Mouse (Mus musculus) cerebellum, postnatal 14 days (tissue): ENCODE measurements around the gene Dlgap4.

ENCODE experiments used
- DNase-seq, 2 experiments: peaks; one replicate each; pipeline ENCODE4 v3.0.0; 2021; ENCODE audit warnings: mixed read lengths in 2 of 2

Dlgap4 gene

DNA sequence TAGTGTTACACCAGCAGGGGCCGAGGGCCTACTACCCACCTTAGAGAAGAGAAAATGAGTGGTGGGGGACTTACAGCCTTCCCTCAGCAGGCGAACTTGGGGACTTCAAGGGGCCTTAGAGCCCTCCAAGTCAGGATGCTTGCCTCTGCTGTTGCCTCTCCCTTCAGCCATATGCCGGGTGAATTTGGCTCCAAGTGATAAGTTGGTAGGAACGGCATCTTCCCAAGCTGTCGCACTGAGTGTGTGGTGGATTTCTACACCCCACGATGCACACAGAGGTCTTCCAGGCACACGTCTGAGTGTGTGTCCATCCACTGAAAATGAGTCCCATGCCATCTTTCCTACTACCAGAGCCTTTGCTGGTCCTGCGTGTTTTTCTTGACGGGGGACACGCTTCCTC lies 49.7 kb downstream of the Dlgap4 start:
- no peak for DNase-seq

DNA sequence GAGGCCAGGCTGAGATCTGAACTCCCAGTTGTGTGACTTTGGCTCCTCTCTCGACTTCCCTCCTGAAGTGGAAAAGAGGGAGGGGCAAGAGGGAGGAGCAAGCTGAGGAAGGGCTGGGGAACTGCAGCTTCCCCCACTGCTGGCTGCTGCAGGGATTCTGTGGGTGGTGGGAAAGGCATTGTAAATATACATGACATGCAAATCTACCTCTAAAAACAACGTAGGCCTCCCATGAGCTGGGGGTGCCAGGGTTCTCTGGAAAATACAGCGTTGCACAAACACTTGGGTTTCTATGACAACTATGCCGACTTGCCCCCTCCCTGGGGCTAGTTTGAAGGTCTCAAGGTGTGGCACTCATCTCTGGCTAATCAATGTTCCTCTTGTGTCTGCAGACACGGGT lies 50.9 kb downstream of the Dlgap4 start:
- DNase-seq, result no peak

DNA sequence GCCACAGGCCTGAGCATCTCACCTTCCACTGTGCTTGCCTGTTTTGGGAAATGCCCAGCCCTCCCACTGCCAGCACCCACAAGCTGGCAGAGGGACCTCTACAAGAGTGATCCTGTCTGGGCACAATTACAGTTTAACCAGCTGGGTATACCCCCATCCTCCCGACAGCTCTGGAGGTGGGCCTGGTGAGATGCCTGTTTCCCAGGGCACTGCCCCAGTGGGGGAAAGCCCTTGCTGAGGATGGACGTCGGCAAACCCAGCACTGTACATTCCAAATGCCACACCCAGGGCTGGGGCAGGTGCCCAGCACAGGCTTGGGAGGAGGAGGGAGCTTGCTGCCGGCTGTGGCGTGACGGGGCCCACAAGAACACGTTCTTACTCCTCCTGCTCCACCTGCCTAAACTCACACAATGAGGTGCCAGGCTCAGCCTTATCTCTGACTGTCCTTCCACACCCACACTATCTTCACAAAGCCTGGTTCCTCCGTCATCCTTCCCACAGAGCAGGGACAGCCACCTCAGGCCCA lies 51.6 kb downstream of the Dlgap4 start:
- DNase-seq, result no peak

DNA sequence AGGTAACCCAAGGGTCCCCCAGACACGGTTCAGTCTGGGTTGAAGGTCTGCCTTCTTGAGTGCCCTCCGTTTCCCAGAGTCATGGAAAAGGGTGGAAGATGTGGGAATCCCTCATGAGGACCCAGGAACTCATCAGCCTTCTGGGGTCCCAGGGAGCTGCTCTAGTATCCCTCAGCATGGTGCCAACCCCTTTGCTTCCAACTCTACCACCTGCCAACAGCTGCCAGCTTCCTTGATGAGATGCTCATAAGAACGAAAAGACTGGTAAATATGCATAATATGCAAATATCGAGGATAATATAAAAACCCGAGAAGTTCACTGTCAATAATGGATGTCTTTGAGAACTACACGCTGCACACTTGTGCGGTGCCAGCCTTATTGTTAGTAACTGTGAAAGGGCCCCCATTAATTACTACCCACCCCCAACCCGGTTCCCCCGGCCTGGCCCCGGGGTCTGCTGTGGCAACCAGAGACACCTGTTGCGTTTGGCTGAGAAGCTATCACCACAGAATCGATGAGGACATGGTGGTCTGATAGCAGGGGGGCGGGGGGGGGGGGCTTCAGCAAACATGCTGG lies 52.2 kb downstream of the Dlgap4 start:
- DNase-seq, result no peak

DNA sequence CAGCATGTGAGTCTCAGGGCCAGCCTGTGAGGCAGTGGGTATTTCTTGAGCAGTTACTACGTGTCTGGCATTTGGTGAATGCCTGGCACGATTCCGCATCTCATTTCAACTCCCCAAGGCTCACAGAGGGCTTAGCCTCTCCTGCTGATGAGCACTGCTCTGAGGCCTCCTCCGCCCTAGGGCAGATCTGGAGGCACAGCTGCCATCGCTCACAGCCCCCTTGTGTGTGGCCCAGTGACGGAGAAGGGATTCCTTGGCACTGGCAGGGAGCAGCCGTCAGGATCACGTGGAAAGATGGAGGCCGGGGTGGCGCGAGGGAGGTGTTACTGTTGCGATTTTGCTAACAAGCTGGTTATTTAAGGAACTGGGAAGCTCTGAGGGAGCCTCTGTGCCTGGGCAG lies 52.7 kb downstream of the Dlgap4 start:
- peak; percentile 53 to 58 for DNase-seq

DNA sequence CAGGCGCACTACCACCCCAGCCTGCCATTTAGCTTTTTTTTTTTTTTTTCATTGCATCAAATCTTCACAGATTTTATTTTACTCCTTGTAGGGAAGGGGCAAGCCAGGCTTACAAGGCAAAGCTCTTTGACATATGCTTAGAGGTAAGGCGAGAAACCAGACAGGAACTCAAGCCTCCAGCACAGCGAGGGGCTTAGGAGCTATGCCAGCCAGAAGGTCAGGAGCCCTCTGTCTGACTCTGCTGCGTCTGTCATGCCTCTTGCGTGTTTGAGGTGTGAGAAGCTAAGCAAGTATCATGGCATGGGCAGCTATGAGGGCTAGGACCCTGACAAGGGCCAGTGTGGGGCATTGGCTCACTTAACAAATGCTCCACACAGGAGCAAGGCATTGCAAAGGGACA lies 53.8 kb downstream of the Dlgap4 start:
- DNase-seq, result peak; percentile 73 to 79

DNA sequence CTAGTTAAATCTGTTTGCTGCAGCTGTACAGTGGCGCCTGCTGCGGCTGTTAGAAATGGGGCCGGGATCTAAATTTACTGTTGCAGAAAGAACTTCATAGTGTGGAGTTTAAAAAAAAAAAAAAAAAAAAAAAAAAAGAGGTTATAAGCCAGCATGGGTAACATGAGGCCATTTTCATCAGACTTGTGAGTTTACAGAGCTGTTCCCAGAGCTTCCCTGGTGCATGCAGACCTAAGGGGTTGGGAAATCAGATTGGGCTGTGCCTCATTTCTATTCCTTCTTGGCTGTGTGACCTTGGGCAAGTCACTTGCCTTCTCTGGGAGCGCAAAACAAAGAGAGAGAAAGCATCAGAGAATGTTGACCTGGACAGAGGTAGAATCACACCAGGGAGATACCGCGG lies 55.1 kb downstream of the Dlgap4 start:
- no peak for DNase-seq

DNA sequence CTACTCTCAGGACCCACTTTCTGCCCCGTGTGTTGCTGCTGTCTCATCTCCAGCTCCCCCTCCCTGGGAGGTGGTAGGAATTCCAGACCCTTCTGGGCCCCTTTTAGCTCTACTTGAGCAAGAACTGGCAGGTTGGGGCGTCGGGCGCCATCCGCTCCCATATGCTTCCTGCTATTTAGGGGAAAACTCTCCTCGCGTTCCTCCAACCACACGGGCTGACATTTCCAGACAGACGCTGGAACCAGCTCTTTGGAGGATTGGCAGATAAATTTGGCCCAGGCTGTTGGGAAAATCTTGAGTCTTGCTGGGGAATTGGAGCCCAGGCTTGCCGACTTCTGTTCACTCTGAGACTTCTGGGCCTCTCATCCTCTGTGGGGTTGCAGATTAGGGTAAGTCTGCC lies 59.8 kb downstream of the Dlgap4 start:
- DNase-seq, result peak in 1 of 2 experiments; percentile 52

DNA sequence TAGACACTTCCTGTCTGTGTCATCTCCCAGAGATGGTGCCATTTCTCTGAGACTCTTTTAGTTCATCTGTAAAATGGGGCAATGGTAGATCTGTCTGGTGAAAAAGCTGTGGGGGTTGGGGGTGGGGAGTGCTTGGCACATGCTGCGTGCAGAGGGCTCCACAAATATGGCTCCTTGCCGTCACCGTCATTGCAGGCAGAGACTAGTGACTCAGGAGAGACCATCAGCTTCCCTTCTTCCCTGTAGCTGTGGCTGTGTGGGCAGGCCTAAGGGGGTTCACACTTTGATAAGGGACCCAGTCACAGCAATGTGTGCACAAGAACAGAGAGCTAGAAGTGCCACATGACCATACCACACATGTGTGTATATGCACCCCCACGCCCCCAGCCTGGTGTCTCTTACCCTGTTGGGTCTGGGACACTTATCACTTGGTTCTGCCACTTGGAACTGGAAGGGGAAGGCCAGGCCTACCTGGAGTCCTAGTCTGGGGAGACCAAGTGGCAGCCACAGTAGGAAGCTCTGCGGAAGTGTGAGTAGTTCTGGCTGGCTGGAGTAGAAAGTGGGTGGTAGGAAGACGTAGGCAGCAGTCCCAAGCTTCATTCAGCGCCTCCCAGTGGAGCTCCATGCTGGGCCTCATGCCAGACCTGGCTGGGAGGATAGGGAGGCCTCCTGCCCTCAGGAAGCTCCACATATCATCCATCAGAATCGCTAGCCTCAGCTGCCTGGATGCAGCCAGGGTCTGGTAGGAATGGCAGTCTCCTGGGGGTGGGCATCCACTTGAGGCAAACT lies 60.6 kb downstream of the Dlgap4 start:
- peak in 1 of 2 experiments; percentile 46 for DNase-seq

DNA sequence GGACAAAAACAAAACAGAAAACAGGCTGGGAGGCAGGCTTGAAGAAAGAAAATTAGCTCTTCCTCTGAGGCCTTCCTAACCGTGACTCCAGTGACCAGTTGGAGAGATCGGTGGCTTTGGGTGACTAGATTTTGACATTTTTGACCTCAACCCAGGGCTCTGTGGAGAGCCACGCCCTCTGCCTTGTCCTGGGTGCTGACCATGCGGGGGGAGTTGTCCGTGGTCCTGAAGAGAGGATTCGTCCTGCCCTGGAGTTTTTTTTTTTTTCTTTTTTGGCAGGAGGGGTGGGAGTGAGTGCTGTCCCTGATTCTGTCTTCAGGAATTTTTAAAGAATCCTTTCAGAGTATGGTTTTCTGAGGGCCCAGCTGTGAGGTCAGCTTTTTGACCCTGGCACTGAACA lies 63.4 kb downstream of the Dlgap4 start:
- no peak for DNase-seq

DNA sequence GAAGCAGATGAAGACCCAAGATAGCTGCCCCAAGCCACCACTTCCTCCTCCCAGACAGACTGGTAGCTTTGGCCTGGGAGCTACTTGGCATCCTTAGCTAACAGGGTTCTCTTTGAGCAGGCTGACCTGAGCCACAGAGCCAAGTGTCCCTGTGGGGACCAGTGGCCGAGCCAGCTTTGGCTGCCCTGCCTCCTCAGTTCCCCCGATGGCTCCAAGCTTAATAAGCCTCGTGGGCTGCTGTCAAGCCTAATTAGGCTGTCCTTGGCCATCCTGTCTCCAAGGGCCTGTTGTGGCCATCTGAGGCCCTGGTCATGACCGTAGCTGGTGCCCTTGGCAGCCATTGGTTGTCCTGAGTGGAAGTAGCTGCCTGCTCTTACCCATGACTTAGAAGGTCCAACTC lies 64.6 kb downstream of the Dlgap4 start:
- peak; percentile 85 to 91 for DNase-seq

DNA sequence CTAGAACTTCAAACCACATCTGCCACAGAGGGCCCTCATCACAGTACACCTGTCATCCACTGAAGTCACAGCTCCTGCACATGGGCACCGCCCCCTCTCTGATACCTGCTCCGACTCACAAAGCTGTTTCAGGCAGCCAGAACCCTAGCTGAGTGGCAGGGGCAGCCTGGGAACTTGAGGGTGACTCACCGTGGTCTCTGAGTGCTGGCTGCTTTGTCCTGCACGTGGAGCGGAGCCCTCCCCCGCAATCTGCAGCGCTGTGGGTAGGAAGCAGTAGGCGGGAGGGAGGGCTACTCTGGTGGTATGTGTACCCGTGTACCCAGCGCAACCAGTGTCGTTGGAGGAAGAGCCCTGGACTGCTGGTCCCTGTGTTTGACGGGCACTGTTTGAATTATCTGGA lies 69.5 kb downstream of the Dlgap4 start:
- DNase-seq, result no peak

DNA sequence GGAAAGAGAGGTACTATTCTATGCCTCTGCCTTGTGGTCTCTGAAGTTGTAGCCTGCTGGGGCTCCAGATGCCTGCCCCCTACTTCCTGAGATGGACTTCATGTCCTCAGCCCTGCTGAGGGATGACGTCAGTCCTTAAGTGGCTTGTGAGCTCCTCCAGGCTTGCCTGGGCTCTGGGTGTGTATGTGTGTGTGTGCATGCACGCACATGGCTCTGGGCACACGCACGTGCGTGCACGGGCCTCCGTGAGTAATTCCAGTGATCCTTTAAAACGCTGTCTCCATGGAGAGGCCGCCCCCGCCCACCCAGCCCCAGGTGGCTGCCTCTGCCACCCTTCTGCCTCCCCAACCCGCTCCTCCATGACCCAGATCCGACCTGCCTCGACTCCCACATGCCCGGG lies 72.5 kb downstream of the Dlgap4 start:
- DNase-seq, result no peak

DNA sequence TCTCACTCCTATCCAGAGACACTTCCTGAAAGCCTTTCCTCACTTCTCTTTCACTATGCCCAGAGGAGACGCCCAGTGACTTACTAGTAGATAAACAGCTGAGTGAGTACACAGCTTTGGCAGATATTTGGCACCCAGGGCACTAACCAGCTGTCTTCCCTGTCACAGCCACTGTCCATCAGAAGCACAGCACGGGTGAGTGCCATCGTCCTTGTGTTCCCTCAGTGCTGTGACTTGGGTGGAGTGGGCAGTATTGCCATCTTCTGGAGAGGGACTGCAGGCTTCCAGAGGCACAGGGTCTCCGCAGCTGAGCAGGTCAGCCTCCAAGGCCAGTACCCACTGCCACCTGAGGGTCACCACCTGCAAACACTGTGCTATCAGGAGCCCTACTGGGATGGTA lies 73.2 kb downstream of the Dlgap4 start:
- peak in 1 of 2 experiments; percentile 47 for DNase-seq

DNA sequence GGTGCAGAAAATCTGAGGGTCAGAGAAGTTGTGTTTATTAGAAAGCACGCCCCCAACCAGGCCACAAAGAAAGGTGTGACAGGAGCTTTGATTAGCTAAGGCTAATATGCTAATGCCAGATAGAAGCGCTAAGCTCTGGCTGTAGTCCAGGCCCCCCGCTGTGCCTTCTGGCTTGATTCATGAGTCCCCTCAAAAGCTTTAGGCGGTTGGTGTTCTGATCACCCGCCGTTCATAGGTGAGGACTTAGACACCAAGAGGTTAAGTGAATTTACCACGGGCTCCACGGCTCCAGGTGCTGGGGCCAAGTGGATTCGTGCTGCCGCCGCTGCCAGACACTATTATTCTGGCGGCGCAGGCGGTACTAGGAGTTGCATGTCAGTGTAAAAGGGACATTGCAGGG lies 75.1 kb downstream of the Dlgap4 start:
- peak; percentile 90 to 94 for DNase-seq

DNA sequence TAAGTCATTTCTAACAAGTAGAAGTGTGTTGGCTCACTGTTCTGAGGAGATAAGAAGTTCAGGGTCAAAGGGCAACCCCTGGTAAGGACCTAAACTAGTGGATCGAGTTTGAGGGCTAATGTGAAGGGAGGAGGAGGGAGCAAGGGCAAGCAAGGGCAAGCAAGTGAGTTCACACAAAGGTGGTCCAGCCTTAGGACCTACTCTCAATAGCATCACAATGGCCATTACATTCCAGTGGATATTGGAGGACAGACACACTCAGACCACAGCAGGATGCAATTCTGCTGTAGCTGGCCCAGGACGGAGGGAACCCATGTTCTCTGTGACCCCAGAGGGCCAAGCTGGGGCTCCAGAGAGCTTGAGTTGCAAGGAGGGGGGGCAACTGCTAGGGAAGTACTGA lies 77.3 kb downstream of the Dlgap4 start:
- no peak for DNase-seq

DNA sequence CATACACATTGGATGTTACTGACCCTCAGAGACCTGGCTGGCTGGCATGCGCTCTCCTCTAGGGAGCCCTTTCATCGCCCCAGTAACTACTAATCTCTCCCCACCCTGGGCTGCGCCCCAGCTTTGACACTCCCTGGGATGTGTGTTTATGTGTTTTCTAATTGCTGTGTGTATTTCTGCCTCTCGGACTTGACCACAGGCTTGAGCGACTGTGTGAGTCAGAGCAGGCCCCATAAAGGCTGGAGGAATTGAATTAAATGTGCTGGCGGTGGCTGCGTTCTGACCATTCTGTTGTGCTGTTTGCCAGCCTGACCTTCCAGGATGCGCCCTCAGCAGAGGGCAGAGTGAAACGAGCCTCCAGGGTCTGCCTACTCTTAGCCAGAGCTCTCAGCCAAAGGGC lies 78.2 kb downstream of the Dlgap4 start:
- no peak for DNase-seq

DNA sequence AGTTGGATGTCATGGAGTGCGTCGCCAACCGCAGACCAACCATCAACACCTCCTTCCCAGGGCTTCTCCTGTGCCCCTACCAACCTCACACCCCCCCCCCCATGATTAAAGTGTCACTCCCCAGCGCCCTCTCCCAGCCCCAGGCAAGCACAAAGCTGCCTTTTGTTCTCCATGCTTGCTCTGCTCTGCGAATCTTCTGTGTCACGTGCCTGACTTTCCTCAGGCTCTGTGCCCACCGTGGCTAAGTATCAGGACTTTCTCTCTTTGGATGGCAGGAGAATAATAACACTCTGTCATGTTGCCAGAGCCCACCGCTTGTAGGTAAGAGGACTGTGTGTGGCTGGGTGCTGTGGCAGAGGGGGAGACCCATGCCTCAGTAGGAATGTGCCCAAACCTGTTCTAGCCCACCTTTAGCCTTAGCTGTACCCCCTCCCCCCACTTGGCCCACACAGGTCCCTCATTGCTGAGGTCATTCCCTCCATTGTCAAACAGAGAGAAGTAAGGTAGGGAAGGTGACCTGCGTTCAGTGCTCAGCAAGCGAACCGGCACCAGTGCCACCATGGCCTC lies 79.8 kb downstream of the Dlgap4 start:
- no peak for DNase-seq

DNA sequence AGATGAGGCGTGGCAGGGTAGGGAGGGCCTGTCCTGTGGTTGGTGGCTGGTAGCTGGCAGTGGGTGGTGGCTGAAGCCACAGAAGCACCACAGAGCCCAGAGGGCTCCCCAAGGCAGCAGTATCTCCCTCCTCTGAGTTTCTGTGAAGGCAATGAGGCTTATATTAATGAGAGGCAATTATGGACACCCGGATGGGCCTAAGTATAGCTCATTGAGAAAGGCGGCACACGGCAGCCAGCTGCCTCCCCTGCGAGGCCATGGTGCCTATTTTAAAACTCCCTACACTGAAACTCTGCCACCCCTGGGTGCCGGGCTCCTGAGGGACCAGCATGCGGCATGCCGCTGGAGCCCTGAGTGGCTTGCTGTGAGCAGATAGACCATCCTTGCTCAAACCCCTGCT lies 83.8 kb downstream of the Dlgap4 start:
- DNase-seq, result no peak

DNA sequence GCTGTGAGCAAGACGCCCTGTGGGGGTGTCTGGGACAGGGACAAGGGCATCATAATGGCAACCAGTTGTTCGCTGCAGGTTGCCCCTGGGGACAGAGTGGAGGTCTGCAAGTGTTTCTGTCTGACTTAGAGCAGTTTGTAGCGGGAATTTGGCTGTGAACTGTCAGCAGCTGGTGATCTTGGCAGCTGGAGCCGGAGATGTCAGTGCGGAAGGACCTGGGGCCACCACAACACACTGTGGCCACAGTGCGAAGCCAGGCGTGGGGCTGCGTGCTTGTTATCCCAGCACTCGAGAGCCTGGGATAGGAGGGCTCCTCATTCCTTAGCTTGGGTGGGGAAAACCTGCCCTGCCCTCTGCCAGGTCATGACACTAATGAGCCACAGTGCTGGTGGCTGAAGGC lies 84.7 kb downstream of the Dlgap4 start:
- peak; percentile 50 to 52 for DNase-seq

DNA sequence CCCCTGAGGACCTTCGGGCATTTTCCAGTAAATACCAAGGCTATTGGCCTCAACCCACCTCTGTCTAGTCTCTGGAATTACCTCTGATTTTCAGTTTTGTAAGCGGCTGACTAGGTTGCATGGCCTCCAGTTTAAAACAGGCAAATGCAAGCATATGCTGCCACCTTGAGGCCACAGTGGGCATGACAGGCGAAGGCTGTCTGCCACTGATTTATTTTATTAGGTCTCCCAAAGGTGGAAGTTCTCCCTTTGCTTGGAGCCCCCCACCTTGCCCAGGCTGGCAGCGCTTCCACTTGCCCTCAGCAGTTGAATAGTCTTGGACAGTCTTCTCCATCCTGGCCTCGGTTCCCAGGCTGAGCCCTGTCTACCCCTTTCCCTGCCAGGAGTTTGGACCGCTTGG lies 92.0 kb downstream of the Dlgap4 start:
- peak; percentile 94 for DNase-seq

DNA sequence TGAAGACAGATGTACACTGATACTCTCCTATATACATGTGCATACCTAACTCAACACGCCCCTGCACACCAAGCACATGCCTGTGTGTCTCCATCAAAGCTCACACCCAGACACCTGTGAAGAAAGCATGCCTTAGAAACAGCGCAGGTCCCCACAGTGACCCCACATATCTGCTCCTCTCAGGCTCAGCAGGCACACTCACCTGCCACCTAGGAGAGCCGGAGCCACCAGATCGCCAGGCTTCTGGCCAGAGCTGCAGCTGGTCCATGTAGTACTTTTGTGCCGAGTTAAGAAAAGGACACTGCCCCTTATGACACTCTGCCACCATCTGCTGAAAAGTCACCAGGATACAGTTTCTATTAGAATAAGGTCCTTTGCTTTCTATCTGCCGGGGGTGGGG lies 103.2 kb downstream of the Dlgap4 start:
- peak in 1 of 2 experiments; percentile 49 for DNase-seq

DNA sequence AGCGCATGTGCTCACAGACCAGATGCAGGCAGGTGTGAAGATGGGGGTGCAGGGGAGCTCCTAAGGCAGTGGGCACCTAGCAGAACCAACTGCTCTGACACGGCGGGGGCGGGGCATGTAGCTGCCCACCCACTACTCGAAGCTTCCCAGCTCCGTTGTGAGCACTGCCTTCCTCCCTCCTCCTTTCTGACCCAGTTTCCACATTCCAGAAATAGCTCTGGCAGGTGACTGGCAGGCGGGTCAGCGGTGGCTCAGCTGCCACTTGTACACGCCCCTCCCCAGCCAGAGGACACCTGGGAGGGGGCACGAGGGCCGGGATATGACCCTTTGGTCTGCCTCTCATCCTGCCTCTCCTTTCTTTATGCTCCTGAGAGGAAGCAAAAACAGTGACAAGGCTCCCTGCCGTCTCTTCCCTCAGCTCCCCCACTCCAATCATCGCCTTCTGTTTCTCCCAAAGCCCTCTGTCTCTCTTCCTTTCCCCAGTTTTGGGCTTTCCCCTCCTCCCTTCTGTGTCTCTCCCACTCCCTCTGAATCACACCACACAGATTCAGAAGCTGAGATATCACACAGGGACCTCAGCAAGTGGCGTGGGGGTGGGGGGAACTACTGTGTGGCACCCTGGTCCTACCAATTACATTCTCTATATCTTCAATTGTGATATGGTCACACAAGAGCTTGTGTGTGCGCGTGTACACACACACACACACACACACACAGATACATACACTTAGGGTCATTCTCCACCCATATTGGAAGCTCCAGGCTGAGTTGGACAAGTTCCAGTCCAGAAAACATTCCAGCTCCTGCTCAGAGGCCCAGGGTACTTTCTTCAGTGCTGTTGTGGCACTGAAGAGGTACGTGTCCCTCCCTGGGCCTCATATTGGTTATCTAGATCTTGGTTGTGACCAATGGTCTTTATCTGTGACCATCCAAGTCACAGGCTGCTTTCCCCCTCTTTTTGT lies 104.1 kb downstream of the Dlgap4 start:
- peak; percentile 85 for DNase-seq
